Mouse (Mus musculus) right cerebral cortex, adult 18-20 months (tissue): ENCODE results near the gene Unc5b.
"Not testable (repeated sequence)": the region's sequence is repeated elsewhere in the genome, so short reads cannot be mapped to it uniquely, and the experiment has no call there.

ENCODE experiments used
- DNase-seq: peaks from one replicate; pipeline ENCODE4 v3.0.0; 2022; ENCODE audit warnings: mixed read lengths

The Unc5b gene

GRCm38 (mm10) chr10:60831379-60831778 lies at the start of gene Unc5b:
Gene Unc5b (minus strand): TSS chr10:60831581.
- DNase-seq = peak; percentile 85

GRCm38 (mm10) chr10:60879817-60880216 lies 48.4 kb upstream of the Unc5b start:
- DNase-seq = peak; percentile 7

- DNase-seq = no peak
Observed at GRCm38 (mm10) chr10:60877075-60877474, 45.7 kb upstream of the Unc5b start.

- no peak for DNase-seq
Observed at GRCm38 (mm10) chr10:60875011-60875410, 43.6 kb upstream of the Unc5b start.

GRCm38 (mm10) chr10:60863318-60863717 lies 31.9 kb upstream of the Unc5b start:
- DNase-seq = no peak

- no peak for DNase-seq
Observed at GRCm38 (mm10) chr10:60862477-60863293, 31.3 kb upstream of the Unc5b start.

- DNase-seq = not testable (repeated sequence)
Observed at GRCm38 (mm10) chr10:60845271-60845670, 13.9 kb upstream of the Unc5b start.

- DNase-seq = no peak
Observed at GRCm38 (mm10) chr10:60838816-60839215, 7.4 kb upstream of the Unc5b start.

- DNase-seq = peak; percentile 65
Observed at GRCm38 (mm10) chr10:60834949-60835348, 3.6 kb upstream of the Unc5b start.

- DNase-seq = no peak
Observed at GRCm38 (mm10) chr10:60832664-60833173, 1.3 kb upstream of the Unc5b start.

GRCm38 (mm10) chr10:60830556-60831350 lies 628 bp downstream of the Unc5b start:
- no peak for DNase-seq

- no peak for DNase-seq
Observed at GRCm38 (mm10) chr10:60830000-60830399, 1.4 kb downstream of the Unc5b start.

- DNase-seq = no peak
Observed at GRCm38 (mm10) chr10:60829071-60829470, 2.3 kb downstream of the Unc5b start.

- no peak for DNase-seq
Observed at GRCm38 (mm10) chr10:60827901-60828670, 3.3 kb downstream of the Unc5b start.

GRCm38 (mm10) chr10:60827266-60827665 lies 4.1 kb downstream of the Unc5b start:
- DNase-seq = peak; percentile 38

- peak; percentile 40 for DNase-seq
Observed at GRCm38 (mm10) chr10:60826461-60827237, 4.7 kb downstream of the Unc5b start.

- DNase-seq = no peak
Observed at GRCm38 (mm10) chr10:60825955-60826354, 5.4 kb downstream of the Unc5b start.

- DNase-seq = no peak
Observed at GRCm38 (mm10) chr10:60823744-60824143, 7.6 kb downstream of the Unc5b start.

GRCm38 (mm10) chr10:60822641-60823425 lies 8.5 kb downstream of the Unc5b start:
- no peak for DNase-seq

- DNase-seq = no peak
Observed at GRCm38 (mm10) chr10:60821736-60822358, 9.5 kb downstream of the Unc5b start.

- DNase-seq = no peak
Observed at GRCm38 (mm10) chr10:60821311-60821710, 10.1 kb downstream of the Unc5b start.
